Mouse (Mus musculus): ENCODE results near the gene Rnf114. TPM values are rescaled to one million over a fixed set of nuclear protein-coding genes. Genes with fewer than 3 reads are reported as not detected.

Gene Rnf114
- total and polyA plus RNA-seq, 2 experiments from 2014 or later: 79.5 to 84.5 TPM

GRCm38 (mm10) chr2:167471585-167471984 lies 20.9 kb upstream of the Rnf114 start:
- no peak overlapping the region for H3K4me2 ChIP-seq (ENCODE audit: low read depth)
- DNase-seq: no peak
- peaks cover 63% of the 10 kb centered on the region for H3K36me3 ChIP-seq (ENCODE audit: insufficient read depth)
- ATAC-seq: no peak
- H3K9ac ChIP-seq: no peak overlapping the region
- WGBS: 91% methylated on average over 6 of the region's 6 CpGs
- no peaks in the 10 kb centered on the region for H3K9me3 ChIP-seq (ENCODE audit: low read length)
- TF ChIP-seq CTCF (IDR thresholded peaks at IDR 0.05; ENCODE audit: low read depth): no peak
- no peak overlapping the region for H3K27ac ChIP-seq (ENCODE audit: low read depth, low read length)
- H3K4me3 ChIP-seq (ENCODE audit: low read depth, low read length): no peak overlapping the region
- peaks cover 11% of the 10 kb centered on the region; the same call in 1 of the 2 replicates for H3K4me1 ChIP-seq (ENCODE audit: insufficient read depth)
- H3K27me3 ChIP-seq (ENCODE audit: insufficient read depth, low read length): no peaks in the 10 kb centered on the region

GRCm38 (mm10) chr2:167474218-167474617 lies 18.2 kb upstream of the Rnf114 start:
- DNase-seq (no peak), ATAC-seq (no peak)
- H3K9me3 ChIP-seq (ENCODE audit: low read length): no peaks in the 10 kb centered on the region
- no peak overlapping the region for H3K27ac ChIP-seq (ENCODE audit: low read depth, low read length)
- H3K36me3 ChIP-seq (ENCODE audit: insufficient read depth): peaks cover 48% of the 10 kb centered on the region
- no peak overlapping the region for H3K4me2 ChIP-seq (ENCODE audit: low read depth)
- no peak for TF ChIP-seq CTCF (IDR thresholded peaks at IDR 0.05; ENCODE audit: low read depth)
- WGBS: 90% methylated on average over 6 of the region's 6 CpGs
- H3K4me3 ChIP-seq (ENCODE audit: low read depth, low read length): no peak overlapping the region
- H3K27me3 ChIP-seq (ENCODE audit: insufficient read depth, low read length): no peaks in the 10 kb centered on the region
- H3K4me1 ChIP-seq (ENCODE audit: insufficient read depth): peaks cover 13% of the 10 kb centered on the region; the same call in 1 of the 2 replicates
- H3K9ac ChIP-seq: no peak overlapping the region

- ATAC-seq (no peak), DNase-seq (no peak)
- Histone ChIP-seq H3K4me1 (ENCODE audit: insufficient read depth) (peaks cover 13% of the 10 kb centered on the region; the same call in 1 of the 2 replicates), H3K27ac (ENCODE audit: low read depth, low read length) (peak overlapping the region; percentile 70), H3K4me2 (ENCODE audit: low read depth) (no peak overlapping the region), H3K9me3 (ENCODE audit: low read length) (no peaks in the 10 kb centered on the region), H3K9ac (no peak overlapping the region), H3K36me3 (ENCODE audit: insufficient read depth) (peaks cover 36% of the 10 kb centered on the region), H3K27me3 (ENCODE audit: insufficient read depth, low read length) (no peaks in the 10 kb centered on the region), H3K4me3 (ENCODE audit: low read depth, low read length) (no peak overlapping the region)
- no peak for TF ChIP-seq CTCF (IDR thresholded peaks at IDR 0.05; ENCODE audit: low read depth)
- WGBS: 71% methylated on average over 5 of the region's 5 CpGs
Observed at GRCm38 (mm10) chr2:167475596-167475995, 16.8 kb upstream of the Rnf114 start.

GRCm38 (mm10) chr2:167476200-167476688 lies 16.2 kb upstream of the Rnf114 start:
- peaks cover 13% of the 10 kb centered on the region; the same call in 1 of the 2 replicates for H3K4me1 ChIP-seq (ENCODE audit: insufficient read depth)
- H3K4me2 ChIP-seq (ENCODE audit: low read depth): 0 out of 2 replicates have a peak overlapping the region, but pooled peaks have one; percentile 5
- H3K36me3 ChIP-seq (ENCODE audit: insufficient read depth): peaks cover 35% of the 10 kb centered on the region
- H3K9me3 ChIP-seq (ENCODE audit: low read length): no peaks in the 10 kb centered on the region
- H3K4me3 ChIP-seq (ENCODE audit: low read depth, low read length): no peak overlapping the region
- ATAC-seq (peak; percentile 86), DNase-seq (peak; percentile 84)
- H3K27ac ChIP-seq (ENCODE audit: low read depth, low read length): peak overlapping the region; percentile 70
- peak overlapping the region; percentile 22; the same call in 1 of the 2 replicates for H3K9ac ChIP-seq
- WGBS: 3% methylated on average over 7 of the region's 7 CpGs
- H3K27me3 ChIP-seq (ENCODE audit: insufficient read depth, low read length): no peaks in the 10 kb centered on the region
- TF ChIP-seq CTCF (IDR thresholded peaks at IDR 0.05; ENCODE audit: low read depth): peak; percentile 68

GRCm38 (mm10) chr2:167476762-167477161 lies 15.7 kb upstream of the Rnf114 start:
- DNase-seq (no peak), ATAC-seq (0 out of 2 replicates have a peak, but pooled peaks have one; percentile 10)
- 53% methylated on average over 4 of the region's 4 CpGs for WGBS
- no peak for TF ChIP-seq CTCF (IDR thresholded peaks at IDR 0.05; ENCODE audit: low read depth)
- Histone ChIP-seq H3K36me3 (ENCODE audit: insufficient read depth) (peaks cover 30% of the 10 kb centered on the region), H3K27me3 (ENCODE audit: insufficient read depth, low read length) (no peaks in the 10 kb centered on the region), H3K4me2 (ENCODE audit: low read depth) (no peak overlapping the region), H3K4me1 (ENCODE audit: insufficient read depth) (peaks cover 13% of the 10 kb centered on the region; the same call in 1 of the 2 replicates), H3K9ac (no peak overlapping the region), H3K4me3 (ENCODE audit: low read depth, low read length) (no peak overlapping the region), H3K9me3 (ENCODE audit: low read length) (no peaks in the 10 kb centered on the region), H3K27ac (ENCODE audit: low read depth, low read length) (peak overlapping the region; percentile 70)

- 40% methylated on average over 2 of the region's 2 CpGs for WGBS
Observed at GRCm38 (mm10) chr2:167478128-167478527, 14.3 kb upstream of the Rnf114 start.

GRCm38 (mm10) chr2:167479501-167479900 lies 12.9 kb upstream of the Rnf114 start:
- WGBS: 97% methylated on average over 1 of the region's 1 CpGs
- no peak for DNase-seq
- no peaks in the 10 kb centered on the region for H3K9me3 ChIP-seq (ENCODE audit: low read length)

More at GRCm38 (mm10) chr2:167478128-167478527, 14.3 kb upstream of the Rnf114 start:
- DNase-seq (no peak), ATAC-seq (no peak)
- peaks cover 33% of the 10 kb centered on the region for H3K36me3 ChIP-seq (ENCODE audit: insufficient read depth)
- H3K4me3 ChIP-seq (ENCODE audit: low read depth, low read length): no peak overlapping the region
- H3K27me3 ChIP-seq (ENCODE audit: insufficient read depth, low read length): no peaks in the 10 kb centered on the region
- no peak overlapping the region for H3K9ac ChIP-seq
- no peak for TF ChIP-seq CTCF (IDR thresholded peaks at IDR 0.05; ENCODE audit: low read depth)
- no peak overlapping the region for H3K27ac ChIP-seq (ENCODE audit: low read depth, low read length)
- H3K4me2 ChIP-seq (ENCODE audit: low read depth): no peak overlapping the region
- no peaks in the 10 kb centered on the region for H3K9me3 ChIP-seq (ENCODE audit: low read length)
- H3K4me1 ChIP-seq (ENCODE audit: insufficient read depth): peaks cover 13% of the 10 kb centered on the region; the same call in 1 of the 2 replicates

More at GRCm38 (mm10) chr2:167479501-167479900, 12.9 kb upstream of the Rnf114 start:
- Histone ChIP-seq H3K4me1 (ENCODE audit: insufficient read depth) (peaks cover 13% of the 10 kb centered on the region; the same call in 1 of the 2 replicates), H3K4me2 (ENCODE audit: low read depth) (no peak overlapping the region), H3K9ac (no peak overlapping the region), H3K4me3 (ENCODE audit: low read depth, low read length) (no peak overlapping the region), H3K27ac (ENCODE audit: low read depth, low read length) (no peak overlapping the region), H3K36me3 (ENCODE audit: insufficient read depth) (peaks cover 34% of the 10 kb centered on the region), H3K27me3 (ENCODE audit: insufficient read depth, low read length) (no peaks in the 10 kb centered on the region)
- TF ChIP-seq CTCF (IDR thresholded peaks at IDR 0.05; ENCODE audit: low read depth): no peak
- ATAC-seq: no peak
